Mouse (Mus musculus) cerebellum, postnatal 10 days (tissue): Measurements from ENCODE around the gene Cpne4.
A peak's percentile ranks its signal among the peaks of the same experiment; 100 is the strongest.

Source experiments
- DNase-seq, 2 experiments: peaks; one replicate each; pipeline ENCODE4 v3.0.0; 2021; ENCODE audit warnings: mixed read lengths in 2 of 2

Cpne4 gene

GRCm38 (mm10) chr9:104878558-104878957 is 331.5 kb downstream of the Cpne4 start:
- DNase-seq: no peak

DNA sequence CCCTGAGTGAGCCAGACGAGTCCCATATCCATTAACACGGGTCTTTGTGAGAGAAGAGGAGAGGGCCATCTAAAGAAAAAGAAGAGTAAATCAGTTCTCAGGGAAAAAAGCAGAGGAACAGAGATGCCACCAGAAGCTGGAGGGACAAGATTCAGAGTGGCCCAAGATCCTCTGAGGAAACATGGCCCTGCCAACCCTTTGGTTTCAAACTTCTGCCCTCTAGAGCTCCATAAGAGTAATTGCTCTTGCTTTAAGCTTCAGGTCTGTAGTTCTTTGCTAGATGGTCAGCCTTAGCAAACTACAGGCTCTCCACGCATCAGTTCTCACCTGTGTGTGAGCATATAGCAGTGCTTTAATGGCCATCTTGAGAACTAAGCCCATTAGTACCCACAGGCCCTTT is 343.4 kb downstream of the Cpne4 start:
- DNase-seq: no peak

- DNase-seq: peak in 1 of 2 experiments; percentile 4
These were observed 348.3 kb downstream of the Cpne4 start for GRCm38 (mm10) chr9:104895360-104895759.

DNA sequence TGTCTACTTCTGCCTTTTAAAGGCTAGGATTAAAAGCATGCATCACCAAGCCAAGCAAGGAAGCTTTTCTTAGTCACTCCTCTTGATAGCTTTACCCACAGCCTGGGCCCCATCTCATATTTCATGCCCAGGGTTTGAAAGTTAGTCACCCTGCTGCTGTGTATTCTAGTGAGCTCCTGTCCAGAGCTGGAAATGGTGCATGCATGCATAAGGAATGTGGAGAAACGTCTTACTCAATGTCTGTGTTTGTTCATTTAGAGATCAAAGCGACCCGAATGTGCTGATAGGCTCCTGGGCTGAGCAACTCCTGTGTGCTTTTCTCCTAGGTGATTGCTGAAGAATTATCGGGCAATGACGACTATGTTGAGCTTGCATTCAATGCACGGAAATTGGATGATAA is 354.0 kb downstream of the Cpne4 start:
- DNase-seq: no peak

GRCm38 (mm10) chr9:104901827-104902226 is 354.7 kb downstream of the Cpne4 start:
- DNase-seq: no peak

DNA sequence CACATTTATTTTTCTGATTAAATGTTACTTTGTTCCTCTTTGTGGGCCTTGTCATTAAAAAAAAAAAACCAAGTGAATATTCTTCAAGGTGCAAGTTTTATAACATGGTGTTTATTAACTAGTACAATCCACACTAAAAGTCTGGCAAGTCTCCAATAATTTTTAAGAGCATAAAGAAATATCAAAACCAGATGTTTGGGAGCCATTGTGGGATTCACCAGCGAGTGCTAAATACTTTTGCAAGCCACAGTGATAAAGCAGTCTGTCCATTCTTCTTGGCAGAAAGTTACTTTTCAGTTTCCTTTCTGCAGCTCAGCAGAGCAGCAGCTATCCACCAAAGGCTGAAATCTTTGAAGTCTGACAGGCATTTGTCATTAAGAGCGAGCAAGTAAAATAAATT is 365.6 kb downstream of the Cpne4 start:
- DNase-seq: no peak

DNA sequence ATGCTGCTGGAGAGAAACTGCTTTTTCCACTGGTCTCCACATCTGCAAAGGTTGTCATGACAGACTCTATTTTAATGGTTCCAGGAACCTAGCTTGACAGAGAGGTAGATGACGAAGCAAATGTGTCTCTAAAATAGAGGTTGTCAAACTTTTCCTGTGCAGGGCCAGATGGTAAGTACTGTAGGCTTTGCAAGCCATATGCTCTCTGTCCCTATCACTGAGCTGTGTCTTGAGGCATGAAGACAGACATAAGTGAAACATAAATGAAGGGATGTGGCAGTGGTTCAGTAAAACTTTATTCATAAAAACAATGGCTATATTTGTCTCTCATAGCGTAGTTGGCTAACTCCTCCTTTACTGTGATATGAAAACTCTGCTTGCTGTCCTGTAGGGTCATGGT is 366.2 kb downstream of the Cpne4 start:
- no peak for DNase-seq

DNA sequence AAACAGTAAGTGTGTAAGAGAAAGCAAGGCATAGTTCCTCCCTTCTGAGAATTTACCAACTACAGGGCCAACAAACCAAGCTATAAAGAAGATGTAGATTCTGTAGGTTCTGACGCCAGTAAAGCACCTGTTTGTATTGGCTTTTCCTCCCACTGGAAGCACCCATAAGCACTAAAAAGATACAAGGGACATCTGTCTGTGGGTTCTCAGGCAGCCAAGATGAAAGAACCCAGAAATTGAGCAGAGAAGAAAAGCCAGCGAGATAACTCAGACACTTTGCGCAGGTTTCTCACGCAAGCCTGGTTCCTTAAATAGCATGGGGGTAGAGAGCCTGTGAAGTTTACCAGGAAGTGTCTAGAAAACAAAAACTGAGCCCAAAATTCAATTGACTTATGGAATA is 374.1 kb downstream of the Cpne4 start:
- DNase-seq: no peak

GRCm38 (mm10) chr9:104922051-104922450 is 375.0 kb downstream of the Cpne4 start:
- DNase-seq: no peak

- DNase-seq: peak; percentile 34 to 53
These were observed 381.7 kb downstream of the Cpne4 start for GRCm38 (mm10) chr9:104928806-104929205.

GRCm38 (mm10) chr9:104940389-104940788 is 393.3 kb downstream of the Cpne4 start:
- peak; percentile 66 to 72 for DNase-seq

DNA sequence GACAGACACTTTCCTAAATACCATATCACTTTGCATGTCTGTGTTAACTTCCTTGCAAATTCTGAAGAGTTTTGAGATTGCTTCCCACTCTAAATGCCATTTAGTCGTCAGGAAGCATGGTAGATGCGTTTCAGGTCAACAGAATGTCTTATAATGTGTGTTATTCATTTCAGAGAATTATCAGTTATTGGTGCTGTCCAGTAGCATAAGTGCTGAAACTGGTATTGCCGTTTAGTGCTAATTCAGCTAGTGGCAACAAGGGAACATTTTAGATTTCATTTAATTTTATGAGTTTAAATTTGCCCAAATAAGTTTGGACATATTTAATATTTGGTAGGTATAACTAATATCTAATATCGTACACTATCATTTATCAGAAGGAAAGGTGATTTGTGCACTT is 403.5 kb downstream of the Cpne4 start:
- DNase-seq: no peak

DNA sequence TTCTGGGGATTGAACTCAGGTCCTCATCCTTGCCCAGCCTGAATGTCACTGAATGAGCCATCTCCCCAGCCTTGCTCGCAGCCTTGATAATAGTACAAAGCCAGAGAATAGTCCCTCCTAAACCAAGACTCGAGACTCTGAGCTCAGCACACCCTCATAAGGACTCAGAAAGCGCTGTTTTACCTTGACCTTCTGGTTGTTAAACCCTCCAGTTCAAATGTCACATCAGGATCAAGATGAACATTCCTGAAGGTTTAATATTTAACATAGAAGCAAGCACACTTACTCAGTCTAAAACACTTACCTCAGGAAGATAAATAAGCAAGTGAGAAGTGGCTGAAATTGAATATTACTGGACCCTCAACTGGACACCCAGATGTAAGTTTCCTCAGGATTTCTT is 405.1 kb downstream of the Cpne4 start:
- no peak for DNase-seq

DNA sequence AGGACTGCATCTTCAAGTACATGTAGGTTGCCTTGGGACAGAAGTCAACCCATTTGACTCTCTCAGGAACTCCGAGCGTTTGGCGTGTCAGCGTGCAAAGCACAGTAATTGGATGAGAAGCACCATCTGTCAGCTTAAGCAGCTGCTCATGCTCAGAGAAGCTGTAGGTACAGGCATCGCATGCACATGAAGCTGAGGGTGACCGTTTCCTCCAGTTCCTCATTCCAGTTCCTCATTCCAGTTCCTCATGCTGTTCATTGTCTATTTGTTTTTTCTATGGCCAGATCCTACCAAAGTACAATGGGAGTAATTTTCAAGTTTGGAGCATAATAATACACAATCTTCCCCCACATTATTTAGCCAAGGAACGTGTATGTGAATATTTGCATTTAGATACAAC is 425.7 kb downstream of the Cpne4 start:
- DNase-seq: peak; percentile 15 to 34

DNA sequence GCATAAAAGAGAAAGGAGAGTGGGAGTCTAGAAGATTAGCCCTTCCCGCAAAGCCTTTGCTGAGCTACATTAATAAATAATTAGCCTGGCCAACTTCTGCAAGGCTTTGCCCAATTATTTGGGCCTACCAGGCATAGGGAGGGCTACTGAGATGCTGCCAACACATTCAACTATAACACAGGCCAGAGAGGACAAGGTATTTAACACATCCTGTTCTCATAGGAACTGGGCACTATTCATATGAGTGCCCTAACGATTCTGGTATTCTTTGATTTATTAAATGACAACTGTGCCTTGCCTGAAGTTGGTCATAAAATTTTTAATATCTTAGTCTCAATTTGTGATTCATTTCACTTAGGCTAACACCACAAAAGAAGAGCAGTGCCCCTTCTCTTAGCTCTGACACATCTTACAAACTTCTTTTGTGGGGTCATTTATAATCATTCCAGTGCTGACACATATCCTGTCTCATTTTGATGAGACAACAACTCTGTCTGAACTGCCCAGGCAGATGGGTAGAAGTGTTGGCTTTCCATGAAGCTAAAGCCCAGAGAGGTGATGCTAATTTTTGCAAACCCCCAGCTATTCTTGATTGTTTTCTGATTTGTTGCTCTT is 435.0 kb downstream of the Cpne4 start:
- no peak for DNase-seq

DNA sequence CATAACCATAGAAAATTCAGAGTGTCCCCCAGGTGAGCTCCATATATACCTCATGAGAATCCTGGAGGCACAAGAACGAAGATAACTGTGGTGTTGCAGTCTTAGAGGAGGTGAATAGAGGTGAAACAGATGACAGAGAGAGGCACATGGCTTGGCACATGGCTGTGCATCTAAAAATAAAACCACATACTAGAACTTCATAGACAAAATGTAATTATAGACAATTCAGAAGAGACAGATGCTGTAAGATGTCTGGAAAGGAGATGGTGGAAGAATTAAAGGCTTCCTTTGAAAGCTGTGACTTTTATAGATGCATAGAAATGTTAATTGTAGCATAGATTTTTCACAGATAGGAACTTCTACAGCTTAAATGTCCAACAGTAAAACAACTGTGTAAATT is 451.1 kb downstream of the Cpne4 start:
- DNase-seq: no peak

- DNase-seq: no peak
These were observed 463.6 kb downstream of the Cpne4 start for GRCm38 (mm10) chr9:105010721-105011120.

DNA sequence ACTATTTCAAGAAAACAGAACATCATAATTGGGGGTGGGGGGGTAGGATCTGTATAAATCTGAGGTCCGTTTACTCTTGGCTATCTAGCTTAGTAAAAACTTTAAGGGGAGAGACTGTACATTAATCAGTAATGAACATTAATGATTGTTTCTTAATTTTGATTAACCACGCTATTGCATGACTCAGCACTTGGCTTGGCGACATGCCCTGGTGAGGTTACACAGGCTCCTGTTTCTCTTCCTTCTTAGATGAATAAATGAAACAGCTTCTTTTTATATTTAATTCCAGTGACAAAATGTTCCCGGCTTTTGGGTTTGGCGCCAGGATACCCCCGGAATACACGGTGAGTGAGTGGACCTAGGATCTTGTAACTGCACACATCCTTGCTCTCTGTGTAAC is 471.1 kb downstream of the Cpne4 start:
- peak in 1 of 2 experiments; percentile 4 for DNase-seq

- no peak for DNase-seq
These were observed 481.2 kb downstream of the Cpne4 start for GRCm38 (mm10) chr9:105028311-105028710.

DNA sequence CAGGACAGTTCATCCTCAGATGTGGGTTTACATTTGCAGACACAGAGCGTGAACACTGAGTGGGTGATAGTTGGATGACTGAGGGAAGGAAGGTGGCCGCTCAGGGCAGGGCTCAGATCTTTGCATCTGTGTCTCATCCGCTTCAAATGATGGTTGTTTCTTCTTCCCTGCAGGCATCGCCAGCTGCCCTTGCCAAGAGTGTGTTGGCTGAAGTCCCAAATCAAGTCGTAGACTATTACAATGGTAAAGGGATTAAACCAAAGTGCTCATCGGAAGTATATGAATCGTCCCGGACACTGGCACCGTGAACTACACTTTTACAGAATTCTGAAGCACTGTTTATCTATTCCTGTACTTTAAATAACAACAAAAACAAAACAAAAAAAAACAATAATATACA is 485.5 kb downstream of the Cpne4 start:
- peak; percentile 53 to 68 for DNase-seq

DNA sequence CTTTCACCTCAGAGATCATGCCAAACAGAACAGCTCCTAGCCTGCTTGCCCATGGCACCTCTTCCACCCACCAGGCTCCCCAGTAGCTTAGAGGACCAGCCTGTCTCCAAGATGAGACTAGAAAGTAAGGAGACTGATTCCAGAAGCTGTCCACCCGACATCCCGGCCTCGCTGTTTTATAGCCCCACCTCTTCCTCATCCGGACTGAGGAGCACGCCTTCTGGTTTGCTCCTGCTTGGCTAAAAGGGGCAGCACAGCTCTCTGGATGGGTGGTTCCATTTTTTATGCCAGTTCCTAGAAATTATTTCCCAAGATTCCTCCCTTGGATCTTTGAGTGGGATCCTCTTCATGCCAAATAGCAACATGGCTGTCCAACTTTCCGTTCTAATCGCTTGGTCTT is 486.6 kb downstream of the Cpne4 start:
- no peak for DNase-seq

DNA sequence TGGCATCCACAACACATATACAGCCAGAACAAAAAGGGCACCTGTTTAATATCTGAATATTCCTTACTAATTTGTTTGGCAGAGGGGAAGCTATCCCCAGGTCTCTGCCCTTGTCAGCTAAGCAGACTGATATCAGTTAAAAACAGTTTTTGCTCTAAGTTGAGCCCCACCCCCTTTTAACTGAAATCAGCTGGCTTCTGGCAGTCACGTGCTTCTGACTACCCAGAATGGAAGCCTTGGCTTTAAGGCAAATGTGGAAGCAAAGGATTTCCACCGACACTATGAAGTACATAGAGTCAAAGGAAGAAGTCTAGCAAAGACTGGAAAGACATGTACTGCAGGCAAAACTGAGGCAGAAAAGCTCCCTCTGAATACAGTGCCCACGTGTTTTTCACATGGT is 490.8 kb downstream of the Cpne4 start:
- DNase-seq: no peak

DNA sequence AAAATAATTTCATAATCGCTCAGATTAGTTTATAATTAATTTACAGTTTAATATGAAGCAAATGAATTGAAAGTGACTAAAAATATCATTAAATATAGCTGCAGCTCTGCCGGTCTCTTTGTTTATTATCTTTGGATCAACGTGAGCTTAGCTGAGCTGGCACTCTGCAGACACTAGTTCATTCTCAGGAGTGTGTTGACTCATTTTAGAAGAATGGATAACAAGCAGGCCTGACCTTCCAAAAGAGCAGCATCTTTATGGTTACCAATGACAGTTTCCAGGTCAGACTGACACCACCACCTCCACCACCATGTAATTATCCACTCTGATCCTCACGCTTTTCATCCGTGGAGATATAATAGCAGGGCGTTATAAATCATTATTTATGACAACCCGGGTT is 498.9 kb downstream of the Cpne4 start:
- no peak for DNase-seq

GRCm38 (mm10) chr9:105048351-105048750 is 501.3 kb downstream of the Cpne4 start:
- DNase-seq: peak; percentile 80 to 84

- DNase-seq: peak; percentile 10 to 11
These were observed 502.6 kb downstream of the Cpne4 start for GRCm38 (mm10) chr9:105049636-105050035.

DNA sequence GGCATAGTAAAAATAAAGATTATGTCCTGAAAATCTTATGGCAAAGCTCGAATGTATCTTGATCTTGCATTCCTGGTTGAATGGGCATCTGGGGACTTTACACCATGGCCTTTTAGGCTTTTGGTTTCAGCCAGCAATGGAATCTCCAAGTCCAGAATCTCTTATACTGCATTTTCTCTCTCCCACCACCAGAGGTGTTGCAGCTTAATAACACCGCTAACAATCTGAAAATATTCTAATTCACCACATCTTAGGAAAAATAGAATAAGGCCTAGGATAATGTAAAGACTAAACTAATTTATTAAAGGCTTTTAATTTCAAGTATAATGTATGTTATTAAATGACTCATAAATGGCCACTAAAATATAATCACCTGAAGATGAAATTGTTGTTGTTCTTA is 503.2 kb downstream of the Cpne4 start:
- no peak for DNase-seq
